Mouse (Mus musculus) retina, embryonic 14.5 days (tissue): ENCODE results near the gene Pced1b.
"Not testable (repeated sequence)": the region's sequence is repeated elsewhere in the genome, so short reads cannot be mapped to it uniquely, and the experiment has no call there.

Experiments
- DNase-seq: peaks from one replicate; pipeline ENCODE4 v3.0.0-alpha.2; 2015; ENCODE audit warnings: low spot score

Gene Pced1b

GRCm38 (mm10) chr15:97373203-97374084, 126.5 kb downstream of the Pced1b start:
- no peak for DNase-seq

GRCm38 (mm10) chr15:97374085-97374844, 127.4 kb downstream of the Pced1b start:
- DNase-seq: no peak

GRCm38 (mm10) chr15:97374845-97375720, 128.2 kb downstream of the Pced1b start:
- no peak for DNase-seq

- no peak for DNase-seq
These were observed 129.3 kb downstream of the Pced1b start for GRCm38 (mm10) chr15:97376081-97376742.

GRCm38 (mm10) chr15:97376792-97377222, 129.9 kb downstream of the Pced1b start:
- DNase-seq: no peak

- DNase-seq: no peak
These were observed 131.2 kb downstream of the Pced1b start for GRCm38 (mm10) chr15:97378061-97378460.

- DNase-seq: no peak
These were observed 132.8 kb downstream of the Pced1b start for GRCm38 (mm10) chr15:97379489-97380304.

GRCm38 (mm10) chr15:97382567-97382966, 135.7 kb downstream of the Pced1b start:
- DNase-seq: no peak

- no peak for DNase-seq
These were observed 136.7 kb downstream of the Pced1b start for GRCm38 (mm10) chr15:97383523-97384141.

- DNase-seq: no peak
These were observed 137.5 kb downstream of the Pced1b start for GRCm38 (mm10) chr15:97384170-97385018.

GRCm38 (mm10) chr15:97385174-97385573, 138.3 kb downstream of the Pced1b start:
- not testable (repeated sequence) for DNase-seq

- no peak for DNase-seq
These were observed 140.9 kb downstream of the Pced1b start for GRCm38 (mm10) chr15:97387793-97388192.

GRCm38 (mm10) chr15:97389577-97389976, 142.7 kb downstream of the Pced1b start:
- no peak for DNase-seq

- no peak for DNase-seq
These were observed 143.9 kb downstream of the Pced1b start for GRCm38 (mm10) chr15:97390778-97391177.

GRCm38 (mm10) chr15:97391436-97391835, 144.5 kb downstream of the Pced1b start:
- no peak for DNase-seq

- DNase-seq: no peak
These were observed 147.7 kb downstream of the Pced1b start for GRCm38 (mm10) chr15:97394561-97394960.

GRCm38 (mm10) chr15:97396586-97397299, 149.8 kb downstream of the Pced1b start:
- DNase-seq: no peak

- DNase-seq: no peak
These were observed 150.9 kb downstream of the Pced1b start for GRCm38 (mm10) chr15:97397793-97398192.
